Mouse (Mus musculus): ENCODE results near the gene Tomm40l.

Tomm40l gene

GRCm38 (mm10) chr1:171222238-171223155 lies at the start of gene Tomm40l:
TSS of gene Tomm40l (minus strand) at chr1:171222514.
- peak; percentile 99 for DNase-seq (ENCODE audit: low read depth, low spot score)

- no peak for DNase-seq (ENCODE audit: low read depth, low spot score)
Measured at GRCm38 (mm10) chr1:171272086-171272485, 49.8 kb upstream of the Tomm40l start.

- DNase-seq (ENCODE audit: low read depth, low spot score) = no peak
Measured at GRCm38 (mm10) chr1:171271622-171272021, 49.3 kb upstream of the Tomm40l start.

GRCm38 (mm10) chr1:171271196-171271595 lies 48.9 kb upstream of the Tomm40l start:
- DNase-seq (ENCODE audit: low read depth, low spot score) = no peak

- DNase-seq (ENCODE audit: low read depth, low spot score) = peak; percentile 51
Measured at GRCm38 (mm10) chr1:171270573-171270900, 48.2 kb upstream of the Tomm40l start.

GRCm38 (mm10) chr1:171269848-171270572 lies 47.7 kb upstream of the Tomm40l start, which contains the start of gene B4galt3:
TSS of gene B4galt3 (plus strand) at chr1:171270328.
- DNase-seq (ENCODE audit: low read depth, low spot score) = peak; percentile 94

GRCm38 (mm10) chr1:171268341-171268740 lies 46.0 kb upstream of the Tomm40l start:
- no peak for DNase-seq (ENCODE audit: low read depth, low spot score)

- DNase-seq (ENCODE audit: low read depth, low spot score) = no peak
Measured at GRCm38 (mm10) chr1:171265971-171266744, 43.8 kb upstream of the Tomm40l start.

- DNase-seq (ENCODE audit: low read depth, low spot score) = peak; percentile 71
Measured at GRCm38 (mm10) chr1:171263666-171264461, 41.5 kb upstream of the Tomm40l start.

- no peak for DNase-seq (ENCODE audit: low read depth, low spot score)
Measured at GRCm38 (mm10) chr1:171263185-171263611, 40.9 kb upstream of the Tomm40l start.

- DNase-seq (ENCODE audit: low read depth, low spot score) = no peak
Measured at GRCm38 (mm10) chr1:171262594-171263130, 40.3 kb upstream of the Tomm40l start.

- DNase-seq (ENCODE audit: low read depth, low spot score) = no peak
Measured at GRCm38 (mm10) chr1:171260316-171260715, 38.0 kb upstream of the Tomm40l start.

GRCm38 (mm10) chr1:171258921-171259320 lies 36.6 kb upstream of the Tomm40l start:
- no peak for DNase-seq (ENCODE audit: low read depth, low spot score)

GRCm38 (mm10) chr1:171257781-171258180 lies 35.5 kb upstream of the Tomm40l start:
- DNase-seq (ENCODE audit: low read depth, low spot score) = no peak

- DNase-seq (ENCODE audit: low read depth, low spot score) = peak; percentile 87
Measured at GRCm38 (mm10) chr1:171256937-171257548, 34.7 kb upstream of the Tomm40l start.

- no peak for DNase-seq (ENCODE audit: low read depth, low spot score)
Measured at GRCm38 (mm10) chr1:171256095-171256818, 33.9 kb upstream of the Tomm40l start.

- DNase-seq (ENCODE audit: low read depth, low spot score) = no peak
Measured at GRCm38 (mm10) chr1:171252415-171252814, 30.1 kb upstream of the Tomm40l start.

GRCm38 (mm10) chr1:171251594-171252324 lies 29.4 kb upstream of the Tomm40l start:
- peak; percentile 46 for DNase-seq (ENCODE audit: low read depth, low spot score)

All from ZHBTc4 (cell line).